Mouse (Mus musculus) kidney, adult 11 months (tissue): ENCODE results near the gene Gm4922.

Experiments used
- DNase-seq: peaks from one replicate; pipeline ENCODE4 v3.0.0; 2022

Gm4922 gene

GRCm38 (mm10) chr10:18786693-18787092 lies at the start of gene Gm4922:
Gm4922 (minus strand) TSS chr10:18786793.
- no peak for DNase-seq

DNA sequence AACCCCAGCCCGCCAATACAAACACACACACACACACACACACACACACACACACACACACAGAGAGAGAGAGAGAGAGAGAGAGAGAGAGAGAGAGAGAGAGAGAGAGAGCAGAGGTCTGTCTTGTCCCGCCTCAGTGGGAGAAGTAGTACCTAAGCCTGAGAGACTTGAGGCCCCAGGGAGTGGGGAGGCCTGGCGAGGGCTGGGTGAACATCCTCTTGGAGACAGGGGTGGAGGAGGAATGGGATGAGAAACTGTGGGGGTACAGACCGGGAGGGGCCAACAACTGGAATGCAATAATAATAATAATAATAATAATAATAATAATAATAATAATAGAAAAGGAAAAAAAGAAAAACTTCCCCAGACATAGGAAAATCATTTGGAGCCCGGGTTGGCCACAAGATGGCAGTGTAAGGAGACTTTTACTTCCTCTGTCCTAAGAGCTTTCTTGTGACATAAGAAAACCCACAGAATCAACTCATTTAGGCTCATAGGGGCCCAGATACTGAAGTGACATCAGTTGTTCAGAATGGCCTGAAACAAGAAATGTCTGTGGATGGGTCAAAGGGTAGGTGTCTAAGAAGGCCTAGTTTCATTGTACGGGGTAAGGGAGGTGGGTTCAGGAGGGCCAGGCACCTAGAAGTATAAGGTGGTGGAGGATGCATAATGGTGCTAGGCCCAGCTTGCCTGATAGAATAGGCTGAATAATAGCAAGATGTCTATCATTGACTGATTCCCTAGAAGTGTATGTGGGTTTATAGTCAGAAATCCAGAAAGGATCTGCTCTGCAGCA lies 49.3 kb upstream of the Gm4922 start:
- no peak for DNase-seq

DNA sequence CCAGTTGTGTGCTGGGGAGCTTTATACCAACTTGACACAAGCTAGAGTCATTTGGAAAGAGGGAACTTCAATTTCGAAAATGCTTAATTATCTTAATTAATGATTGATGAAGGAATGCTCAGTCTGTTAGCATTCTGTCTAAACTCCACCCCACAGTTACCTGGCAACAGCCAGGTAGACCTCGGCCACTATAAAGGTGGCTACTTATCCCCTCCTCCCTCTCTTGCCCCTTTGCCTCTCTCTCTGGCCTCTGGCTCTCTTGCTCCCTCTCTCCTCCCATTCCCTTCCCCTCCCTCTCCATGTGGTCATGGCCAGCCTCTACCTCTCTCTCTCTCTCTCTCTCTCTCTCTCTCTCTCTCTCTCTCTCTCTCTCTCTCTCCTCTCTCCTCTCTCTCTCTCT lies 47.8 kb upstream of the Gm4922 start:
- DNase-seq, result peak; percentile 21

DNA sequence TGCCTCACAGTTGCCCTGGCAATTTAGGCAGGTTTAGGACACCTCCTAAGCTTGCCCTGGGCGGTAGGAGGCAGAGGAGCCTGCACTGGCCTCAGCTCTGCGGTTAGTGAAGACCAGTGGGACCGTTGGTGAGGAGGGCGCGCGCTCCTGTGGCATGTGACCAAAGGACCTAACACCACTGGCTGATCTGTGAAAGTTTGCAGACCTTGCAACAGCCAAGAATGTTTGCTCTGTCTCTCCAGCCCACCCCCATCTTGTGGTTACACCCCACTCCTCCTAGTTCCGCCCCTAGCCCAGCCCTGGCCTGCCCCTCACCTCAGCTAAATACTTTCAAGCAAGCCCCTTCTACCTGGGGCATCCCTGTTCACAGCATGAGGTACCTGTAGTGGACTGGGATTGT lies 45.2 kb upstream of the Gm4922 start:
- DNase-seq, result no peak

GRCm38 (mm10) chr10:18830359-18830758 lies 43.8 kb upstream of the Gm4922 start:
- no peak for DNase-seq

GRCm38 (mm10) chr10:18827936-18828335 lies 41.3 kb upstream of the Gm4922 start:
- DNase-seq, result no peak

DNA sequence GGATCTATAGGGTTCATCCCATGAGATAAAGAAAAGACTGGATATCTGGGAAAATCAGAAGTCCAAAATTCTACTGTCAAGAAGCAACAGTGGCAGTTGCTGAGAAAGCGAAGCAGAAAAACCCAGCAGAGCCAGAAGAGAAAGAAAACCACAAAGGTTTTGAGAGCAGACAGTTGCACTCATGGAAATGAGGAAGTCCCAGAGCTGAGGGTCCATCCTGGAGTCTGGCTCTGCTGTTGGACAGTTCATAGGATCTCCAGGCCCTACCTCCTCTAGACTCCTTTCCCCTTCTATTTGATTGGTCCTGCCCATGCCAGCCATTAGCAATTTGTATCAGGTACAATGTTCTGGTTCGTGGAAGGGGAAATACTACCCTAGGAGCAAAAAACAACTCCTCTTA lies 39.5 kb upstream of the Gm4922 start:
- DNase-seq, result no peak

- DNase-seq, result no peak
These were observed 38.5 kb upstream of the Gm4922 start for GRCm38 (mm10) chr10:18825143-18825542.

DNA sequence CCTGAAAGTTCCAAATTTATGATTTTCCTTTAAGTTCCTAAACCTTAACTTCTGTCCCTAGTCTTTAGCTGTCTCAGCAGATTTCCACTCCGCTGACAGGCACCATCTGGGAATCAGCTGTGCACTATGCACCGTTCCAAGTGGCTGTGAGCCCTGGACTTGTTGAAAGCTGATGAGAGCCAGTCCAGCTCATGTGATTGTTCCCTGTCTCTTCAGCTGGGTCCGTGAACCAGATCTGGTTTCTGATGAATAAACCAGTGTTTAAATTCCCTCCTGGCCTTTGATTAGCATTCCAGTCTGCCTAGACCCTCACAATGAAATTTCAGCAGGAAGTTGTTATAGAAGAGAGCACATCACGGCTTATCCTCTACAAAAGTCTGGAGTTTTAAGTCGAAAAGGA lies 30.0 kb upstream of the Gm4922 start:
- DNase-seq, result peak; percentile 15

GRCm38 (mm10) chr10:18811751-18812150 lies 25.2 kb upstream of the Gm4922 start:
- DNase-seq, result no peak

DNA sequence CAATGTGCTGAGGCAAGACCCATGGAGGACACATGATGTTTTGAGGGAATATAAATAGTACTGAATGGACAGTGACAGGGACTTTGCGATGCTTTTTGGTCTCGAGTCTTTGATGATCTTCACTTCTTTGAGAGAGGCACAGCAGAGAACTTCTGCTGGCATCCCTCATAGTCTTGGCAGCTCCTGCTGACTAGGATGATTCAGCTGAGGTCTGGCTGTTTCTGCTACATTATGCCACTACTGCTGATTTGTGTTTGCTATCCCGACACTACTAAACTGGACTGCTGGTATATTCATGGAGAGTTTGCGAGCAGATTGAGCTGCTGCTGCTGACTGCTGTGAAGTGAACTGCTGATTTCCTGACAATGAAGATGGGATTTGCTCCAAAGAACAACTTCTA lies 3.5 kb upstream of the Gm4922 start:
- no peak for DNase-seq

DNA sequence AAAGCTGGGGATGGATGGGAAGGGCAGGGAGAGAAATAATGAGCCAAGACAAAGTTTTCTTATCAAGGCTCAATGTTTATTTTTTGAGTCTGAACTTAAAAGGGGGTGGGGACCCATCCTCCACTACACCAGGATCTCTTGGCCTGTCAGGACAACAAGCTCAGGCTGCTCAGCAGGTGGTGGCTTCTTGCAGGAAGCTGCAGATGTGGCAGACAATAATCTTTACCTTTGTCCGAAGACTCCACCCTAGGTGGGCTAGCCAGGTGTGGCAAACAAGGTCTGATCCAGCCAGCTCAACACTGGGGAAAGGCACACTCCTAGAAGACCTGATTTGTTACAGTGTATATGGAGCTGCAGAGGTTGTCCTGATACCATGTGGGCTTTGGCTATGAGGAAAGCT lies 2.0 kb upstream of the Gm4922 start:
- no peak for DNase-seq

DNA sequence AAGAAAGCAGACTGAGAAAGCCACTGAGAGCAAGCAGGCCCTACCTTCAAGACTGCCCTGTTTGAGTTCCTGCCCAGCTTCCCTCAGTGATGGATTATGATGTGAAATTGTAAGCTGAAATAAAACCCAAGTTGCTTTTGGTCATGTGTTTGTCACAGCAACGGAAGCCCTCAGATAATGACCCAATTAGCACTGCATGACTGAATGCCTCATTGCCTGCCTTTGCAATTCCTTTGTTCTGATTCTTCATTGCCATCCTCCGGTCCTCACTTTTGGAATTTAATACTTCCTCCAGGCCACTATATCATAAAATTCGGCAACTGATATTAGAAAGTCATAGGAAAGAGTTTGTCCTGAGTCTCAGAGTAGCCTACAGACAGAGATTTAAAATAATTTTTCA lies 9.0 kb downstream of the Gm4922 start:
- DNase-seq, result no peak

- DNase-seq, result no peak
These were observed 13.9 kb downstream of the Gm4922 start for GRCm38 (mm10) chr10:18772537-18773179.

- no peak for DNase-seq
These were observed 16.7 kb downstream of the Gm4922 start for GRCm38 (mm10) chr10:18769909-18770308.

GRCm38 (mm10) chr10:18760241-18760640 lies 26.4 kb downstream of the Gm4922 start:
- peak; percentile 17 for DNase-seq

- no peak for DNase-seq
These were observed 36.5 kb downstream of the Gm4922 start for GRCm38 (mm10) chr10:18750057-18750456.

DNA sequence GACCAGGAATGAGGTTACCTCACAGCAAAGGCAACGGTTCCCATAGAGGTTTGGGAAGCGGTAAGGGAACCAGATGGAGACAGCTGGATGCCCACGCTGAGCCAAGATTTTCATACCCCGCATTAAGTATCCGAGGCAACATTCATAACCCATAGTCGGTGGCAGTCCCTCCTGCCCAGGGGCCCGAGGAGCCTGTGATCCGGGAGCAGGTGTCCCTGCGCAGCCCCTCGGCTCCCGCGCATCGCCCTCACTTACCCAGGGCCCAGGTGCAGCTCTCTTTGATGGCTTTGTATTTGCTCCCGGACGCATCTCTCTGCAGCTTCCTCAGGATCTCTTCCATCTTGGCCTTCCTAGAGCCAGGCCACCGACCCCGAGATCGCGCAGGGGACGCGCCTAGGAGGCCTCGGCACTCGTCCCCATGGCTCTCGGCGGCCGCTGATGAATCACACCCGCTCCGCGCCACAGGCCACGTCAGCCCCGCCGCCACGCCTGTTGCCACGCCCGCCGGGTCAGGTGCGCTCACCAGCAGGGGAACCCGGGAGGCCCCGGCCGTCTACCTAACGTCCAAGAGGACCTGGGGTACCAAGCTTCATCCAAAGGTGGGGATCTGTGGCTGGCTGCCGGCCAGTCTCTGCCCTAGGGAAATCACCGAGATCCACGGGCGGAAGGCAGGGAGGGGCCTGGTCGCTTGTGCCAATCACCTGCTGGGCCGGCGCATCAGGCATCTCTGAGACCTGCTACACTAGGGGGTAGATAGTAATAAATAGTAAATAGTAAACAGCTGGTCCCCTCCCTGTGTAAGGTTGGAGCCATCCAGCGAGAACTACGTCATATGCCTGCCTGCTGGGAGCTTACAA lies 43.1 kb downstream of the Gm4922 start, which contains the start of gene Arfgef3:
Gene Arfgef3 (minus strand): TSS at position 664 of the 857 bp plus-strand sequence.
- peak; percentile 54 for DNase-seq

- DNase-seq, result no peak
These were observed 44.5 kb downstream of the Gm4922 start for GRCm38 (mm10) chr10:18742086-18742485.

DNA sequence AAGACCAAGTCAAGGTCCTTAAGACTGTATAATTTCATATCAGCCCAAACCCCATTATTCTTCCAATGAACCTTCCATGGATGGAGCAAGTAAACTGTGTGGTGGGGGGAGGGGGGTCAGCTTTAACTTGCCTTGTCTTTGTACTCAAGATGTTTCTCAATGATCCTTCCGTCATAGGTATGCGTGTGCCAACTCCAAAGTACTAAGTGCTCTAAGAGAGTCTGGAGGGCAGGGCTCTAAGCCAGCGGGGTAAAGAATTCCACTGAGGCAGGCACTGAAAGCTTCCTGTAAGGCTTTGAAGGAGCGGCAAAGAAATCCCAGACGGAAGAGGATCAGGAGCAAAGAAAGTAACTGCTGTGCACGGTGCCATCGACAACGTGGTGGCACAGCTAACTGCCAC lies 45.6 kb downstream of the Gm4922 start:
- no peak for DNase-seq
